Mouse (Mus musculus) G1E (cell line): ENCODE data around the gene Gal3st2.
"Not testable (repeated sequence)": the region's sequence is repeated elsewhere in the genome, so short reads cannot be mapped to it uniquely, and the experiment has no call there.

Experiments used
- CTCF ChIP-seq: IDR thresholded peaks from 2 replicates; pipeline ENCODE4 v1.5.1; 2012; ENCODE audit warnings: low read depth, low read length, inconsistent platforms, mixed read lengths
- GATA1 ChIP-seq: IDR thresholded peaks from 2 replicates; pipeline ENCODE4 v1.6.1; 2012; ENCODE audit warnings: borderline replicate concordance, low read length, inconsistent platforms, mixed read lengths
- TAL1 ChIP-seq: conservative IDR thresholded peaks from 2 replicates; pipeline ENCODE4 v1.6.1; 2012; ENCODE audit warnings: low read depth, low read length, inconsistent platforms, mixed read lengths

DNA sequence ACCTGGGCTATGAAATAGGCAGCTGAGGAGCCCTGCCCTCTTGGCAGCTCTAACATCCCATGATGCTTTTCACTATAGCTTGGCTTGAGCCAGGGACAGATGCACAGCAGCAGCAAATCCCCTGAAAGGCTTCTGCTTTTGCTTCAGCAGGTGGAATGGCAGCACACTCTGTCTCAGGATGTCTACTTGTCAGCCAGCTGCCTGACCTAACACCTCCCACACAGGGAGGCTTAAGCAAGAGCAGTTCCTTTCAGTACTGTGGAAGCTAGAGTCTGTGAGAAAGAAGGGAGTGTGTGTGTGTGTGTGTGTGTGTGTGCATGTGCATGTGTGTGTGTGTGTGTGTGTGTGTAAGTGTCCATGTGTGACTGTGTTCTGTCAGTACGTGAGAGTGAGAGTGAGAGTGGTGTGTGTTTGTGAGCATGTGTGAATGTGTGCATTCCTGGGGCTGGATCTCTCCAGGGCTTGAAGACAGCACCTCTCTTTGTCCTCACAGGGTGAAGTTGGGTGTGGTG lies 10.5 kb downstream of the Gal3st2 start:
- not testable (repeated sequence) for TF ChIP-seq CTCF, GATA1, TAL1
